Mouse (Mus musculus) ES-E14 (cell line): Measurements from ENCODE around the gene Srrd. TPM values are rescaled to one million over a fixed set of nuclear protein-coding genes. Genes with fewer than 3 reads are reported as not detected.

Source experiments
- DNase-seq: peaks from one replicate; pipeline ENCODE4 v3.0.0-alpha.2; 2013; ENCODE audit warnings: low read depth, low spot score
- H3K27ac ChIP-seq: 2 replicates; pipeline ENCODE4 v1.5.1; 2012; ENCODE audit warnings: low read depth, mild to moderate bottlenecking, low read length, moderate library complexity, mixed read lengths; ENCODE audit not compliant: poor library complexity, insufficient read depth, severe bottlenecking
- H3K36me3 ChIP-seq: 2 replicates; pipeline ENCODE4 v1.6.1; 2012; ENCODE audit warnings: mild to moderate bottlenecking, low read length, moderate library complexity, mixed read lengths; ENCODE audit not compliant: control insufficient read depth, poor library complexity, insufficient read depth, severe bottlenecking
- H3K4me1 ChIP-seq, 2 experiments: fragments of 150-350 bp in 1 of 2; sonication (generic) in 1 of 2; 2 replicates each; pipeline ENCODE4 v1.6.1; 2012; ENCODE audit warnings: low read length in 2 of 2, mild to moderate bottlenecking in 1 of 2, mixed read lengths in 1 of 2; ENCODE audit not compliant: control insufficient read depth in 2 of 2, insufficient read depth in 2 of 2, poor library complexity in 1 of 2
- H3K4me3 ChIP-seq, 2 experiments: fragments of 150-350 bp in 1 of 2; sonication (generic) in 1 of 2; 2 replicates each; pipeline ENCODE4 v1.5.1; 2012; ENCODE audit warnings: low read length in 2 of 2, low read depth in 1 of 2, mild to moderate bottlenecking in 1 of 2, mixed read lengths in 1 of 2; ENCODE audit not compliant: insufficient read depth in 1 of 2, poor library complexity in 1 of 2, severe bottlenecking in 1 of 2
- H3K9ac ChIP-seq: 2 replicates; pipeline ENCODE4 v1.6.1; 2012; ENCODE audit warnings: low read depth, mild to moderate bottlenecking, low read length, mixed read lengths; ENCODE audit not compliant: poor library complexity, insufficient read depth, severe bottlenecking
- H3K9me3 ChIP-seq: fragments of 150-350 bp; sonication (generic); 2 replicates; pipeline ENCODE4 v1.6.1; 2012; ENCODE audit warnings: low read depth, mild to moderate bottlenecking, low read length; ENCODE audit not compliant: control insufficient read depth, insufficient read depth
- CHD2 ChIP-seq: IDR thresholded peaks from 2 replicates; pipeline ENCODE4 v1.6.1; 2014; ENCODE audit warnings: mild to moderate bottlenecking, low read depth, low read length, inconsistent platforms
- HCFC1 ChIP-seq: IDR thresholded peaks from 2 replicates; pipeline ENCODE4 v1.6.1; 2012; ENCODE audit warnings: low read length, inconsistent platforms, borderline replicate concordance; ENCODE audit not compliant: insufficient read depth
- MAFK ChIP-seq: IDR thresholded peaks from 2 replicates; pipeline ENCODE4 v1.6.1; 2014; ENCODE audit warnings: mild to moderate bottlenecking, low read depth, low read length, inconsistent platforms; ENCODE audit not compliant: insufficient read depth
- ZC3H11A ChIP-seq: IDR thresholded peaks from 2 replicates; pipeline ENCODE4 v1.6.1; 2012; ENCODE audit warnings: low read depth, mild to moderate bottlenecking, inconsistent platforms, low read length, borderline replicate concordance
- ZNF384 ChIP-seq: IDR thresholded peaks from 2 replicates; pipeline ENCODE4 v1.6.1; 2012; ENCODE audit warnings: low read depth, low read length, inconsistent platforms
- in situ Hi-C, 2 experiments: fragments of 600-800 bp; cut with MboI; formaldehyde crosslinking; loops; one replicate each; pipeline ENCODE4 v1.15.1; 2025; ENCODE audit warnings: low sequenced_read_pairs in 2 of 2, inconsistent platforms in 1 of 2; ENCODE audit not compliant: unreplicated experiment in 2 of 2
- total RNA-seq: library from RNA; depleted of rRNA; stranded (reverse); fragments of 300-350 nt; gene quantifications from 2 replicates; pipeline ENCODE4 v1.2.3, GENCODE M21; 2012

Gene Srrd
- total RNA-seq, 1 experiment, result 25.8 TPM

GRCm38 (mm10) chr5:112356322-112356721, 13.5 kb upstream of the Srrd start:
- peaks cover 10% of the 10 kb centered on the region; the same call in 1 of the 2 replicates for H3K36me3 ChIP-seq
- in situ Hi-C loops, result no loop called here
- peaks cover 2 to 3% of the 10 kb centered on the region in 2 experiments; a peak in 1 of 4 replicates for H3K4me1 ChIP-seq
- H3K9me3 ChIP-seq, result no peaks in the 10 kb centered on the region
- H3K27ac ChIP-seq, result no peak overlapping the region
- TF ChIP-seq ZNF384 (no peak), HCFC1 (no peak), MAFK (no peak), ZC3H11A (no peak), CHD2 (no peak)
- H3K4me3 ChIP-seq, result no peak overlapping the region
- H3K9ac ChIP-seq, result no peak overlapping the region
- no peak for DNase-seq

- Histone ChIP-seq H3K4me1 (peaks cover 2 to 3% of the 10 kb centered on the region in 2 experiments; a peak in 1 of 4 replicates), H3K4me3 (peak within 1 kb of the TSS in 1 of 2 experiments; percentile 11; a peak in 1 of 4 replicates), H3K9ac (no peak within 1 kb of the TSS), H3K9me3 (no peaks in the 10 kb centered on the region), H3K36me3 (peaks cover 10% of the 10 kb centered on the region; the same call in 1 of the 2 replicates), H3K27ac (no peak within 1 kb of the TSS)
- no peak for TF ChIP-seq CHD2
- no peak for TF ChIP-seq ZNF384
- TF ChIP-seq HCFC1, result no peak
- TF ChIP-seq MAFK, result no peak
- no peak for TF ChIP-seq ZC3H11A
- no peak for DNase-seq
- in situ Hi-C loops, result no loop called here
Measured at GRCm38 (mm10) chr5:112355910-112356309, 13.1 kb upstream of the Srrd start, which contains the start of gene Gm6583. Gm6583 (minus strand) TSS chr5:112356033.

- no peak overlapping the region for H3K27ac ChIP-seq
- no peak for DNase-seq
- H3K9ac ChIP-seq, result no peak overlapping the region
- peaks cover 2 to 3% of the 10 kb centered on the region in 2 experiments; a peak in 1 of 4 replicates for H3K4me1 ChIP-seq
- no peaks in the 10 kb centered on the region for H3K9me3 ChIP-seq
- peak overlapping the region in 1 of 2 experiments; percentile 11; a peak in 1 of 4 replicates for H3K4me3 ChIP-seq
- in situ Hi-C loops, result no loop called here
- peaks cover 10% of the 10 kb centered on the region; the same call in 1 of the 2 replicates for H3K36me3 ChIP-seq
- TF ChIP-seq HCFC1 (no peak), CHD2 (no peak), ZNF384 (no peak), MAFK (no peak), ZC3H11A (no peak)
Measured at GRCm38 (mm10) chr5:112355493-112355892, 12.7 kb upstream of the Srrd start.

- DNase-seq, result no peak
- H3K36me3 ChIP-seq, result peaks cover 25% of the 10 kb centered on the region
- in situ Hi-C loops, result loop anchor here in 1 of 2 experiments (25.0 kb wide), 1 partner anchor 112 kb away; no protein-coding TSS in a partner anchor
- H3K9ac ChIP-seq, result no peak overlapping the region
- H3K27ac ChIP-seq, result no peak overlapping the region
- H3K4me1 ChIP-seq, result no peaks in the 10 kb centered on the region
- no peak overlapping the region for H3K4me3 ChIP-seq
- TF ChIP-seq ZC3H11A, result no peak
- no peaks in the 10 kb centered on the region for H3K9me3 ChIP-seq
Measured at GRCm38 (mm10) chr5:112349169-112349568, 6.3 kb upstream of the Srrd start.
